Mouse (Mus musculus) lung, embryonic 14.5 days (tissue): Measurements from ENCODE around the gene Vps4a. TPM values are rescaled to one million over a fixed set of nuclear protein-coding genes. Genes with fewer than 3 reads are reported as not detected.
"Not testable (repeated sequence)": the region's sequence is repeated elsewhere in the genome, so short reads cannot be mapped to it uniquely, and the experiment has no call there.

ENCODE experiments used
- ATAC-seq: fragments of 200-750 bp; cut with Nextera tagmentation; 2 replicates; pipeline ENCODE4 v1.8.0; 2017; ENCODE audit warnings: mild to moderate bottlenecking, moderate TSS enrichment, moderate library complexity; ENCODE audit not compliant: insufficient read depth
- DNase-seq: peaks from one replicate; pipeline ENCODE4 v3.0.0-alpha.2; 2015
- H3K27ac ChIP-seq: fragments of 300-500 bp; sonication (generic); 2 replicates; pipeline ENCODE4 v1.5.1; 2014; ENCODE audit warnings: low read depth, mild to moderate bottlenecking, moderate library complexity
- H3K27me3 ChIP-seq: fragments of 300-500 bp; sonication (generic); 2 replicates; pipeline ENCODE4 v1.6.1; 2014; ENCODE audit warnings: low read length, control low read depth; ENCODE audit not compliant: insufficient read depth
- H3K36me3 ChIP-seq: fragments of 300-500 bp; sonication (generic); 2 replicates; pipeline ENCODE4 v1.6.1; 2014; ENCODE audit warnings: control low read depth; ENCODE audit not compliant: insufficient read depth
- H3K4me1 ChIP-seq: fragments of 300-500 bp; sonication (generic); 2 replicates; pipeline ENCODE4 v1.6.1; 2014; ENCODE audit warnings: antibody characterized with exemption, control low read depth; ENCODE audit not compliant: insufficient read depth
- H3K4me2 ChIP-seq: fragments of 300-500 bp; sonication (generic); 2 replicates; pipeline ENCODE4 v1.6.1; 2014; ENCODE audit warnings: mild to moderate bottlenecking
- H3K4me3 ChIP-seq: fragments of 300-500 bp; sonication (generic); 2 replicates; pipeline ENCODE4 v1.5.1; 2014; ENCODE audit warnings: low read depth, low read length
- H3K9ac ChIP-seq: fragments of 300-500 bp; sonication (generic); 2 replicates; pipeline ENCODE4 v1.6.1; 2014
- H3K9me3 ChIP-seq: fragments of 300-500 bp; sonication (generic); 2 replicates; pipeline ENCODE4 v1.6.1; 2016; ENCODE audit warnings: low read depth, low read length, control low read depth
- CTCF ChIP-seq: IDR thresholded peaks from 2 replicates; pipeline ENCODE4 v1.5.1; 2016; ENCODE audit warnings: antibody characterized with exemption, low read depth
- WGBS: fragments of 180-500 bp; shearing (Covaris S2); extraction: QIAGEN DNeasy Blood & Tissue Kit; methylation state at CpG from one replicate; pipeline ENCODE4 v1.1.7; 2014; 5-methylcytosine and 5-hydroxymethylcytosine counted together
- polyA plus RNA-seq: library from polyadenylated mRNA; unstranded; fragments of >200 nt; fragmentation: Nextera tagmentation; extraction: Ambion mirVana; gene quantifications from 2 replicates; pipeline ENCODE4 v1.2.1, GENCODE M21; 2014

Gene Vps4a
- polyA plus RNA-seq, 1 experiment from 2014 or later = 67.8 TPM

- H3K4me3 ChIP-seq = peak overlapping the region; percentile 98
- under 1% methylated on average over 40 of the region's 40 CpGs for WGBS
- peaks cover 6% of the 10 kb centered on the region; the same call in 1 of the 2 replicates for H3K36me3 ChIP-seq
- peak overlapping the region; percentile 82 for H3K27ac ChIP-seq
- peak overlapping the region; percentile 87 for H3K9ac ChIP-seq
- H3K9me3 ChIP-seq = no peaks in the 10 kb centered on the region
- H3K27me3 ChIP-seq = no peaks in the 10 kb centered on the region
- ATAC-seq (peak; percentile 18; the same call in 1 of the 2 replicates), DNase-seq (peak; percentile 45)
- TF ChIP-seq CTCF = no peak
- peak overlapping the region; percentile 78 for H3K4me2 ChIP-seq
- H3K4me1 ChIP-seq = peaks cover 5% of the 10 kb centered on the region; the same call in 1 of the 2 replicates
Observed at GRCm38 (mm10) chr8:107031577-107032090, 612 bp downstream of the Vps4a start.

- DNase-seq, H3K4me1 ChIP-seq, H3K4me2 ChIP-seq, H3K4me3 ChIP-seq, ATAC-seq, H3K27ac ChIP-seq, H3K9ac ChIP-seq, H3K9me3 ChIP-seq, H3K27me3 ChIP-seq: not testable (repeated sequence)
- WGBS = 93% methylated on average over 2 of the region's 2 CpGs
- H3K36me3 ChIP-seq = peaks cover 16% of the 10 kb centered on the region
Observed at GRCm38 (mm10) chr8:107033609-107034008, 2.6 kb downstream of the Vps4a start.

GRCm38 (mm10) chr8:107035641-107036040 lies 4.6 kb downstream of the Vps4a start:
- H3K9ac ChIP-seq = no peak overlapping the region
- no peak for TF ChIP-seq CTCF
- no peak overlapping the region for H3K4me2 ChIP-seq
- no peak for ATAC-seq
- peaks cover 5% of the 10 kb centered on the region; the same call in 1 of the 2 replicates for H3K4me1 ChIP-seq
- peaks cover 35% of the 10 kb centered on the region for H3K36me3 ChIP-seq
- no peak overlapping the region for H3K4me3 ChIP-seq
- no peak overlapping the region for H3K27ac ChIP-seq
- H3K27me3 ChIP-seq = no peaks in the 10 kb centered on the region
- 83% methylated on average over 3 of the region's 3 CpGs for WGBS
- no peaks in the 10 kb centered on the region for H3K9me3 ChIP-seq
- no peak for DNase-seq

DNA sequence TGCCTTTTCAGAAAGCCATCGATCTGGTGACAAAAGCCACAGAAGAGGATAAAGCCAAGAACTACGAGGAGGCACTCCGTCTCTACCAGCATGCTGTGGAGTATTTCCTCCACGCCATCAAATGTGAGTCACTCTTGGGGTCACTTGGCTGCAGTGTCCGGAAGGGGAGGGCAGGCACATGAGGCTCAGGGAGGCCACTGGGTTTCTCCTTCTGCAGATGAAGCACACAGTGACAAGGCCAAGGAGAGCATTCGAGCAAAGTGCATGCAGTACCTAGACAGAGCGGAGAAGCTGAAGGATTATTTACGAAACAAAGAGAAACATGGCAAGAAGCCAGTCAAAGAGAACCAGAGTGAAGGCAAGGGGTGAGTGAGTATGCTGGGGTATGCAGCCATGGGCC lies 5.6 kb downstream of the Vps4a start:
- 77% methylated on average over 8 of the region's 8 CpGs for WGBS
- peaks cover 45% of the 10 kb centered on the region for H3K36me3 ChIP-seq

GRCm38 (mm10) chr8:107040632-107041031 lies 9.6 kb downstream of the Vps4a start:
- TF ChIP-seq CTCF = no peak
- H3K27ac ChIP-seq = no peak overlapping the region
- no peak overlapping the region for H3K4me2 ChIP-seq
- DNase-seq (no peak), ATAC-seq (no peak)
- H3K4me1 ChIP-seq = no peaks in the 10 kb centered on the region
- H3K4me3 ChIP-seq = no peak overlapping the region
- H3K36me3 ChIP-seq = peaks cover 85% of the 10 kb centered on the region
- 80% methylated on average over 7 of the region's 7 CpGs for WGBS
- no peaks in the 10 kb centered on the region for H3K9me3 ChIP-seq
- H3K27me3 ChIP-seq = no peaks in the 10 kb centered on the region
- H3K9ac ChIP-seq = no peak overlapping the region

More for the DNA sequence above, 5.6 kb downstream of the Vps4a start:
- Histone ChIP-seq H3K4me2 (no peak overlapping the region), H3K9me3 (no peaks in the 10 kb centered on the region), H3K27me3 (no peaks in the 10 kb centered on the region), H3K9ac (no peak overlapping the region), H3K4me3 (no peak overlapping the region), H3K4me1 (peaks cover 5% of the 10 kb centered on the region; the same call in 1 of the 2 replicates), H3K27ac (no peak overlapping the region)
- no peak for TF ChIP-seq CTCF
- ATAC-seq = no peak
- DNase-seq = peak; percentile 28

- H3K36me3 ChIP-seq = peaks cover 79% of the 10 kb centered on the region
- no peaks in the 10 kb centered on the region for H3K27me3 ChIP-seq
- no peak overlapping the region for H3K4me3 ChIP-seq
- no peak for DNase-seq
- H3K9me3 ChIP-seq = no peaks in the 10 kb centered on the region
- H3K27ac ChIP-seq = no peak overlapping the region
- no peak for ATAC-seq
- no peak overlapping the region for H3K9ac ChIP-seq
- WGBS = 88% methylated on average over 6 of the region's 6 CpGs
- H3K4me1 ChIP-seq = no peaks in the 10 kb centered on the region
- no peak for TF ChIP-seq CTCF
- H3K4me2 ChIP-seq = no peak overlapping the region
Observed at GRCm38 (mm10) chr8:107045478-107045877, 14.5 kb downstream of the Vps4a start.

GRCm38 (mm10) chr8:107046976-107047375 lies 16.0 kb downstream of the Vps4a start:
- Histone ChIP-seq H3K9ac (no peak overlapping the region), H3K27ac (no peak overlapping the region), H3K4me1 (no peaks in the 10 kb centered on the region), H3K36me3 (peaks cover 79% of the 10 kb centered on the region), H3K4me3 (no peak overlapping the region), H3K27me3 (no peaks in the 10 kb centered on the region), H3K9me3 (no peaks in the 10 kb centered on the region), H3K4me2 (peak overlapping the region; percentile 75)
- DNase-seq = no peak
- 83% methylated on average over 5 of the region's 5 CpGs for WGBS
- no peak for TF ChIP-seq CTCF
- ATAC-seq = no peak
